Mouse (Mus musculus): ENCODE results near the gene Ccdc97.

GRCm38 (mm10) chr7:25754439-25754737 is 35.5 kb upstream of the Ccdc97 start:
- no peak for TF ChIP-seq CTCF (IDR thresholded peaks at IDR 0.05; ENCODE audit: insufficient read depth, low read length)
- TF ChIP-seq POLR2A (IDR thresholded peaks at IDR 0.05; ENCODE audit: borderline replicate concordance, extremely low read depth, low read depth, low read length) = peak; percentile 24; the same call in 1 of the 2 replicates
